Mouse (Mus musculus) inflammation-experienced regulatory T-cells, adult 6 months (primary cell): ENCODE data around the gene Gm45844. TPM values are rescaled to one million over a fixed set of nuclear protein-coding genes. Genes with fewer than 3 reads are reported as not detected.
"Not testable (repeated sequence)": the region's sequence is repeated elsewhere in the genome, so short reads cannot be mapped to it uniquely, and the experiment has no call there.

Experiments used
- ATAC-seq: one replicate; pipeline ENCODE4 v1.8.0; 2017
- polyA plus RNA-seq, 3 experiments: library from polyadenylated mRNA; unstranded; fragments of 100-300 nt; shearing (Covaris generic); gene quantifications; one replicate each; pipeline ENCODE4 v1.2.1; 2017

Gene Gm45844
- 1 to 10 TPM in 1 of 3 experiments, under 1 TPM in 2; 0.40 to 1.9 (median 0.79) TPM for polyA plus RNA-seq

- peak; percentile 99 for ATAC-seq
Measured at GRCm38 (mm10) chr7:7277966-7278567, at the start of gene Gm45844. TSS of gene Gm45844 (minus strand) at chr7:7278289.

DNA sequence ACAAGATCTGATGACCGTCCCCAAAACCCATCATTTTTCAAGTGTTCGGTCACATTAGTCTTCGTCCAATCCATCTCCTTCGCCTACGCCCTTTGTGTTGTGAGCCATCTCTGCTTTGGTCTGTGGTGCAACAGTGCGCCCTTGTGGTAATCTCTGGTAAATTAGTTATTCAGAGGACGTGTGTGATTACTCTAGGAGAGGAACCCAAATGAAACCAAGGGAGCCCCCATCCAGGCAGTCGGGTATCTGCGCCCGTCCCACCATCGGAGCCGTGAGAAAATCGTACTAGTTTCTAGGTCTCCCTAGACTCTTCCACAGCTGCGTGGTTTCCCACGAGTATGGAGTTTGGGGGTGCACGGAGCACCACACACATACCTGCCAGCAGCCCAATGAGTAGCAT lies 17.5 kb upstream of the Gm45844 start:
- no peak for ATAC-seq

DNA sequence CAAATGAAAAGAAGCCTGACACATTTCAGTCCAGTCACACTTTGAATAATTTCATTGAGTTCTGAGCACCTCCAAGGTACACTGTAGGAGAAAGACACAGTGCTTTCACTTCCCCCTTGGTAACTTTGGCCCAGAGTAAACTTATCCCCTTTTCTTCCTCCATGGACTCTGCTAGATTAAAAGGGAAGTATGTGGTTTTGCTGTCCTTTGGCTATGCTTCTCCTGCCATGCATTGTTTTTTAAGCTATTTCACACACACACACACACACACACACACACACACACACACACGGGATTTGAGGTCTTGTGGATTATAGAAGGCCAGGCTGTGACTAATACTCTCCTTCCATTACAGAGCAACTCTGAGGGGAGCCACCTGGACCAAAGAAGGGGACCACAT lies 3.3 kb upstream of the Gm45844 start:
- no peak for ATAC-seq

GRCm38 (mm10) chr7:7277556-7277955 lies 533 bp downstream of the Gm45844 start:
- ATAC-seq: not testable (repeated sequence)

- ATAC-seq: not testable (repeated sequence)
Measured at GRCm38 (mm10) chr7:7247228-7247627, 30.9 kb downstream of the Gm45844 start, which contains the start of gene Vmn2r29. TSS of gene Vmn2r29 (minus strand) at chr7:7247328.

DNA sequence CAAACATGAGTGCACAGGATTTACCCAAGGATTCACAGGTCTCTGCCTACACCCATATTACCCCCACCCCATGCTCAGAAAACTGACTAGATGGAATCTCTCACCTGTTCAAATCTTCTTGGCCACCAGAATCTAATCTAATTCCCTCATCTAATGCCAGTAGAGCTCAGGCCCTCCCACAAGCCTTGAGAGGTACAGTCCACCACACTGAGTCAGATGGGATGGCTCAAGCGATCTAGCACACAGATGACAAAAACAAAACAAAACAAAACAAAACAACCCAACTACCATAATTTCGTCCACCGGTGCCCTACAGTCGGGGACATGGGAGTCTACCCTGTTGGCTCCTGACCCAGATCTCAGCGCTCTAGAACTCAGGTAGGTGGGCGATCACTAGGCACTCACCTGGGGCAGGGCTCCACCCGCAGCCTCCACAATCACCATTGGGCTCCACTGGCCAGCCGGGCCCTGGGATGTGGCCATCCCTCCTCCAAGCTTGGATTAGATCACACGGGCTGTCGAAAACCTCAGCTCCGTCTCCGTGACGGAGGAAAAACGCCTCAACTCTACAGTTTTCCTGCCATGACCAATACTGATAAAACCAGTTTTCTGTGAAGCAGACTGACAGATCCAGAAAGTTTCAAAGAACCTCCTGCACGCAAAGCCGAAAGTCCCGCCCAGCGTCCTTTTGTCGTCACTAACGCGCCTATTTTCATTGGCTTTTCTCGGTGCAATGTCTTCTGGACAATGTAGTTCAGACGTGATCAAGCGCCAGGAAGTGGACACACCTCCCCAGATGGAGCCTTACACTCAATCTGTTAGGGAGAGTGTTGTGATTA lies 68.6 kb downstream of the Gm45844 start, which contains the start of gene Zfp772:
Gene Zfp772, minus strand, starts transcription at position 686 of the 839 bp plus-strand sequence.
- ATAC-seq: peak; percentile 17

GRCm38 (mm10) chr7:7188191-7188942 lies 89.7 kb downstream of the Gm45844 start:
- ATAC-seq: peak; percentile 98

GRCm38 (mm10) chr7:7187417-7188190 lies 90.5 kb downstream of the Gm45844 start:
- ATAC-seq: peak; percentile 6

DNA sequence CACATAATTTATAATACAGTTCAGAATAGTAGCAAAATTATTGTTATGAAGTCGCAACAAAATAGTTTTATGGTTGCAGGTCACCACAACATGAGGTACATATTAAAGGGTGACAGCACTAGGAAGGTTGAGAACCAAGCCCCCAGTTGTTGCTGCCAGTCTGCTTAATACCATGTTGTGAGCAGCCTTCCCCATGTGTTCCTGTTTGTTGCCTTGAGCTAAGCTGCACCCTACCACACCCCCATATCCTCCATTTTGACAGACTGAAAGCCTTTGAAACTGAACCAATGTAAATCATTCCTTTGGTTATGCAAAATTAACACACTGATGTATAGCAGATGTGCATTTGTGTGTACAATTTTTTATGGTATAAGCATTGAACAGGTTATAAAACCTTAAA lies 92.2 kb downstream of the Gm45844 start:
- no peak for ATAC-seq

- peak; percentile 99 for ATAC-seq
Measured at GRCm38 (mm10) chr7:7171227-7172147, 106.6 kb downstream of the Gm45844 start, which contains the start of gene Zfp418. TSS of gene Zfp418 (plus strand) at chr7:7171330.

Other genes with a start within 250 kb of the Gm45844 start
- gene Zfp954, start 156.8 kb downstream of the Gm45844 start, polyA plus RNA-seq: 10 to 100 TPM; 24.7 to 37.2 (median 30.6) TPM
- 10 to 100 TPM in 2 of 3 experiments, 1 to 10 TPM in 1; 7.6 to 19.3 (median 14.2) TPM for gene Zfp773, start 141.5 kb downstream of the Gm45844 start, polyA plus RNA-seq
- gene Zfp418, start 107.0 kb downstream of the Gm45844 start, polyA plus RNA-seq: 1 to 10 TPM; 2.6 to 4.9 (median 3.1) TPM
- gene Zfp772, start 68.3 kb downstream of the Gm45844 start, polyA plus RNA-seq: 1 to 10 TPM; 3.0 to 4.7 (median 4.1) TPM
- under 1 TPM in 2 of 3 experiments, not detected in 1; 0.21 to 0.24 TPM for gene Vmn2r29, start 31.0 kb downstream of the Gm45844 start, polyA plus RNA-seq
- 10 to 100 TPM; 67.7 to 72.6 (median 69.7) TPM for gene Clcn4, start 22.6 kb upstream of the Gm45844 start, polyA plus RNA-seq
- not detected for gene Vmn2r30, start 59.3 kb upstream of the Gm45844 start, polyA plus RNA-seq
- gene Gm45783, start 96.3 kb upstream of the Gm45844 start, polyA plus RNA-seq: not detected
- under 1 TPM in 1 of 3 experiments, not detected in 2; 0.04 TPM for gene Vmn2r31, start 121.4 kb upstream of the Gm45844 start, polyA plus RNA-seq
- gene Vmn2r32, start 201.7 kb upstream of the Gm45844 start, polyA plus RNA-seq: not detected